Mouse (Mus musculus): ENCODE results near the gene 1700020A23Rik.

The 1700020A23Rik gene

DNA sequence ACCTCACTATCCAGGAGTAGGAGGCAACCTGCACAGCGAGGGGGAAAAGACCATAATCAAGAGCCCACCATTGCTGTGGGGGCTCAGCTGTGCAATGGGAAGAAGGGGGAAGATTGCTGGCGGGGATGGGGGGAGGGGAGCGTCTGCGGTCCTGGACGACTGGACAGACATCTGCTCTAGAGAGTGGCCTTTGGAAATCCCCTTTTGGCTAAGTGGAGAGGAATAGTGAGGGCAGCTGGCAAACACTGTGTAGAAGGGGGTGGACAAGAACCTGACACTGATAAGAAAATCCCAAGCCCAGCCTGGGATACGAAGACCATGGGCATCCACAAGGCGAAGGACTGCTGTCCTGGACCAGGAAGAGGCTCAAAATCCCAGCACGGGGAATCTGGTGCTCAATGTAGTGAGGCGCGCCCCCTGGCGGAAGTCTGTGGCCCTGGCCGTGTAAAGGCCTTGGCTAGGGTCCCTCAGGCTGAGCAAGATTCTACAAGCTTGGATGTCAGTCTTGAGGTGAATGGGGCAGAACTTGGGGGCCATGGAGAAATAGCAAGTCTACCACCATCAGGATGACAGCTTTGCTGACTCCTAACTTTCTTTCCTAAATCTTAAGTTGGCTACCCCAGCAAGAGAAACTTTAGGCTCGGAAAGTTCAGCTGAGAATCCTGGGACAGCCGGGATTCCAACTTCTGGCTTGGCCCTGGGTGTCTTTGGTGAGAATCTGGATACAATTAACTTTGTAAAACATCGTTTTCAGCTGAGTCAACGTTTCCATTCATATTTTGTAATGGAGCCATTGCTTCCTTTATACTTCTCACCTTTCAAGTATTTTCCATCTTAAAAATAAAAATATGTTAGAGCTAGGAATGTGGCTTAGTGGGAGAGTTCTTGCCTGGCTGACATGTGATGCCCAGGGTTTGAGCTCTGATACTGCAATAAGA, 6.8 kb downstream of the 1700020A23Rik start:
- DNase-seq: peak; percentile 81

GRCm38 (mm10) chr2:130412775-130413174, 7.7 kb downstream of the 1700020A23Rik start:
- no peak for DNase-seq

GRCm38 (mm10) chr2:130414094-130414856, 9.2 kb downstream of the 1700020A23Rik start:
- peak; percentile 47 for DNase-seq

DNA sequence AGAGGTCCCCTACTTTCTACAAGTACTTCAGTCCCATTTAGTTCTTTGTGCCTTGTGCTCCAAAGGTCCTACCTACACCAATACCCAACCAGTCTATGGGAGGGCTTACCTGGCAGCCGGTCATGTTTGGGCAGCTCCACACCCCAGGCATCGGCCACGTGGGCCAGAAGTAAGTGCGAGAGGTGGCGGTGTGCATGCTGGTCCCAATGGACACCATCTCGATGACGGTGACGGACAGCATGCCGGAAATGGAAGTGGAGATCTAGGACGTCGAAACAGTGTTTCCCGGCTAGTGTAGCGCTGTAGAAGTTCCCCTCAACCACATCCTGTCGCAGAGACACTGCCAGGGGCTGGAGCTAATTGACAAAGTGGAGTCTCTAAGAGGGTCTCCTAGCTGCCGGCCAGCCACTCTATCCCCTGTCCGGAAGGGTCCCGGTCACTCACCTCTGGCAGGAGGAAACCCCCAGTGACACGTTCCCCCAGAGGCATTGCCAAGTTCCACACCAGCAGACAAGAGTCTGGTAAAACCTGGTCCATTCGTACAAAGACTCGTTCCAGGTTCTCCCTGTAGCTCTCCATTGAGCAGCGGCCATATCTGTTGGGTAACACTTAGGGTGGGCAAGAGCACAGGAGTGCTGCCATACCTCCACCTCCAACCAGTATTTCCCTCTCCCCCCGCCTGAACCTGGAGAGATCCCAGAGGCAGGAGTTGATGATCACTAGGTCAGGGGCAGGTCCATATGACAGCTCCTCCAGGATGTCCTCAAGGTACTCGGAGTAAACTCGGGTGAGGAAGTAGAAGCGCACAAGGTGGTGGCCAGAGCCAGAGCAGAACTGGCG, 16.9 kb downstream of the 1700020A23Rik start:
- no peak for DNase-seq

GRCm38 (mm10) chr2:130423397-130424125, 18.5 kb downstream of the 1700020A23Rik start:
- peak; percentile 89 for DNase-seq

DNA sequence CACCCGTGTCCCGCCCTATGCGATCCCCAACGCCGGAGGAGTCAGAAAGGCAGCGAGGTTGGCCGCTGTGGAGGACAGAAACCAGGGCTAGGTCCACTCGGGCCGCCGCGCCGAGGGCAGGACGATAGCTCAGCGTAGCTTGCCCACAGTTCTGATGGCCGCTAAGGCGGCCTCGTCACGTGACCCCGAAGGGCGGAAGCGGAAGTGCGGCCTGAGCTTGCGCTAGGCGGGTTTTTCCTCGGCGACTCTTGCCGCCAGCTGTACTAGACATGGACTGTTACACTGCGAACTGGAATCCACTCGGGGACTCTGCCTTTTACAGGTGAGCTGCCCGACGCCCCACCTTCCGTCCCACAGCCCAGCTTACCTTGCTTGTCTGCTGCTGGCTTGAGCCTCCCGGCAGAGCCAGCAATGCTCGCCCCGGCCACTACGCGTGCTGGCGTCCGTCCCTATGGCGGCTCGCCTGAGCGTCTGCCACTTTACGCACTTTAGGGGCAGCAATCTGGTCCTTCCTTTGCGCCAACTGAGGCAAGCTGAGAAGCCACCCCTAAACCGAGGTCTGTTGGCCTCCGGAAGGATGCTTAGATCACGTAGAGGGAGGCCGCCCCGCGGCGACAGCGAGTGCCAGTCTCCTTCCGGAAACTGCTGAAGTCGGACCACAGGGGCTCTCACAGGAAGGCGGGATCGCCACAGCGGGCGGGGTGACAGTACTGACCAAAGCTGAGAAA, 19.2 kb downstream of the 1700020A23Rik start, which contains the start of the genes Vps16 and Pced1a:
TSS of gene Vps16 (plus strand) at position 214 of the 728 bp plus-strand sequence.
TSS of gene Pced1a (minus strand) at position 576 of the 728 bp plus-strand sequence.
- peak; percentile 93 for DNase-seq

- no peak for DNase-seq
Observed at GRCm38 (mm10) chr2:130425112-130425511, 20.1 kb downstream of the 1700020A23Rik start.

GRCm38 (mm10) chr2:130429851-130430250, 24.8 kb downstream of the 1700020A23Rik start:
- no peak for DNase-seq

GRCm38 (mm10) chr2:130430484-130430883, 25.4 kb downstream of the 1700020A23Rik start:
- DNase-seq: no peak

DNA sequence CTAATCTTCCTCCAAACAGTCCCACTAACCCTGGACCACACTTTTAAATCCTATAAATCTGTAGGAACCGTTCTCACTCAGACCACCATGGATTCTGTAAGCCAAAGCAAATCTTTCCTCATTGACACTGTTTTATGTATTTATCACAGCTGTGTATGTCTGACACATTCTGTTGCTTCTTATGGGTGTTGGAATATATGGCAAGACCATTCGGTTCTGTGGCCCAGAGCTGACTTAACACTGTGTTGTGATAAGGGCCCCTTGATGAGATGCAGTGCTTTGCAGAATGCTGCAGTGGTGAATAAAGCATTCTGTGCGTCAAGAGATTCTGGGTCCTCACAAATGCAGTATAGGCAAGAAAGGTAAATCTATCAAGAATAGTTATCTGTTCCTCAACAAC, 27.1 kb downstream of the 1700020A23Rik start:
- no peak for DNase-seq

- peak; percentile 68 for DNase-seq
Observed at GRCm38 (mm10) chr2:130433152-130433551, 28.1 kb downstream of the 1700020A23Rik start.

DNA sequence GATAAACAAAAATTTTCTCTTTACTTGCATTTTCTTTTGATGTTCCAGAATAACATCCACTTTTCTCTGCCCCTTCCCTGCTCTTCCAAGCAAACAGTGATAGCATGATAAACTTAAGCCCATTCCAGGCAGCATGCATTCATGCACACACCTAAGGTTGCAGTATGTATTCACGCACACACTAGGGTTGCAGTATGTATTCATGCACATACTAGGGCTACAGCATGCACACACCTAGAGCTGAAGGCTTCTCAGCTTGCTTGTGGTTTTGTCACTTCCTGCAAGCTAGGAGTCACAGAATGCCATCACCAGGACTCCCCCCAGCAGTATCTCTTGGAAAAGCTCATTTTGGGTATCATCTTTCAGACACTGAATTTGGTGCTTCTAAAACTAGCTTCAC, 31.7 kb downstream of the 1700020A23Rik start:
- DNase-seq: no peak

- no peak for DNase-seq
Observed at GRCm38 (mm10) chr2:130438861-130439260, 33.8 kb downstream of the 1700020A23Rik start.

DNA sequence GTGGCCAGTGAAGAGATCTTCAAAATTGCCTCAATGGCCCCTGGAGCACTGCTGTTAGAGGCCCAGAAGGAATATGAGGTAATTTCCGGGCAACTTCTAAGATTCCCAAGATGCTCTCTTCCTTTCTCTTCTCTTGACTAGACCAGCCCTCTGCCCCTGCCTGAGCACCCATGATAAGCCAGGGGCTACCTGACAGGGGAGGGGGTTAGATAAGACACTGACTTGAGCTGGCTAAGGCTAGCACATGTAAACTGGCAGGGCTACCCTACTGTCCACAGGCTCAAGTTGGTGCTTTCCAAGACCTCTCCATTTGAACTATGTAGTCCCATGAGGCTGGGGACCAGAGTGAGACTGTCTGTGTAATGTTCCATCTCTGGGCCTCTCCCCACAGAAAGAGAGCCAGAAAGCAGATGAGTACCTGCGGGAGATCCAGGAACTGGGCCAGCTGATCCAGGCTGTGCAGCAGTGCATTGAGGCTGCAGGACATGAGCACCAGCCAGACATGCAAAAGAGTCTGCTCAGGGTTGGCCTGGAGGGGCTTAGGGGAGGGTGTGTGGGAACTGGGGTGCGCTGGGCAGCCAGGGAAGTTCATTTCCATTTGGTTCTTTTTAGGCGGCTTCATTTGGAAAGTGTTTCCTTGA, 34.9 kb downstream of the 1700020A23Rik start:
- DNase-seq: no peak

DNA sequence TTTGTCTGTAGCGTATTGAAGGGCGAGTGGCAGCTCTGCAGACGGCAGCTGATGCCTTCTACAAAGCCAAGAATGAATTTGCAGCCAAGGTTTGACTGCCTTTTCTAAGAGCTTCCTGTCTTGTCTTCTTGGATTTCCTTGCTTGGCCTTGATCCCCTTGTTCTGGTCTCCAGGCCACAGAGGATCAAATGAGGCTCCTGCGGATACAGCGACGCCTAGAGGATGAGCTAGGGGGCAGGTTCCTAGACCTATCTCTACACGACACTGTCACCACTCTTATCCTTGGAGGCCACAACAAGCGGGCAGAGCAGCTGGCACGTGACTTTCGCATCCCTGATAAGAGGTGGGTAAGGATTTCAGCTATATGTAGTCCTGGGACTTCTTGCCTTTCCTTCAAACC, 37.1 kb downstream of the 1700020A23Rik start:
- DNase-seq: no peak

DNA sequence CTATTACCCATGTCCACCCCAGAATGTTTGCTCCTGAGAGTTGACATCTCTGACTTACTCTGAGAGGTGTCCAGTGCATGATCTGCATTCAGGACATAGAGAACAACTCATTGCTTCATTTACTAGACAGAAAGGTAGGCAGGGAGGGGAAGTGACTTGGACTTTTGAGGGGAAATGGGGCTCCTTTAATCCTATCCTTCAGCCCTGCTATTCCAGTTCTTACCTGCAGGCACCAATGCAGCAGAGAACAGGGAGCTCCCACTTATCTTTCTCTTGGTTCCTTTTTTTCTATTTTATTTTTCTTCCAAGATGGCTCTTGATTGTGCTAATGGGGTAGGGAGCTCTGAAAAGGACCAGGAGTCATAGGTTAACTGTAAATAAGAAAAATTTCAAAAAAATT, 43.4 kb downstream of the 1700020A23Rik start:
- no peak for DNase-seq

GRCm38 (mm10) chr2:130449021-130449793, 44.1 kb downstream of the 1700020A23Rik start:
- no peak for DNase-seq

DNA sequence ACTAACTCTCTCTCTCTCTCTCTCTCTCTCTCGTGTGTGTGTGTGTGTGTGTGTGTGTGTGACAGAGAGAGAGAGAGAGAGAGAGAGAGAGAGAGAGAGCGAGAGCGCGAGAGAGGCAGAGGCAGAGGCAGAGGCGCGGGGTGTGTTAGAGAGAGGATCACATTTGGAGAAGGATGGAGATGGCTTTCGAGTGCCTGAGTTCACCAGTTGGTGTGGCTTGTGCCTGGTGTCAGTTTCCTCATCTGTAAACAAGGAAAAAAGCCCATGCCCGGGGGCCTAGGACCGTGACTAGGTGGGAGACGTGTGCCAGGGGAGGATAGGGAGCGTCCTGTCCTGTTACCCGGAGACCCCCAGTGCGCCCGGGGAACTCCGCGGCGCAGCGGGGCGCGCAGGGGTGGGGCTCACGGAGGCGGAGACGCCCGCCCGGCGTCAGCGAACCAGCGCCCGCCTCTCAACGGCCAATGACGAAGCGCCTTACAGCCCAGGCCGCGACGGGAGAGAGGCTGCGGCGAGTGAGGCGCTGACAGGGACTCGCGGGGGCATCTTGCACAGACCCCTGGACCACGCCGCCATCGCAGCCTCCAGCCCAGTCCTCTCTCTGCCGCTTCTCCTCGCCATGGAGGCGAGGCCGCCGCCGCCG, 44.9 kb downstream of the 1700020A23Rik start, which contains the start of gene Ptpra:
TSS of gene Ptpra (plus strand) at position 485 of the 640 bp plus-strand sequence.
- DNase-seq: peak; percentile 94

DNA sequence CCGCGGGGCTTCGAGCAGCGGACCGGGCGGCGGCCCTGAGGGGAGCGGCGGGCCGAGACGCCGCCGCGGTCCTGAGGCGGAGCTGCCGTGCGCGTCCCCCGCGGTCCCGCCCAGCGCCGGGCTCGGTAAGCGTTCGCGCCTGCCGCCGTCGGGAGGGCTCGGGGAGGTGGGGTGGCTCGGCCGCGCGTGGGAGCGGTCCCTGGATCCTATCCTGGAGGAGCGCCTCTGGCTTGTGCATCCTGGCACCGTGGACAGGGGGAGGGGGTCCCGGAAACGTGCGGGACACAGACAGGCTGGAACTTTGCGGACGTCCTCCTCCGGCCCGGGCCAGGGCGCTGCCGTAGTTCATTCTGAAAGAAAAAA, 45.4 kb downstream of the 1700020A23Rik start:
- peak; percentile 79 for DNase-seq

Data from thymus, postnatal 14 days (tissue).